Mouse (Mus musculus): ENCODE measurements at regions not wholly inside any gene's neighbourhood (a gene's known extent, or its start where the extent isn't known, plus 50 kb on each side); places are given as distances from the start of the nearest gene placed in this dataset.

GRCm38 (mm10) chr5:111543721-111544495 lies 126.7 kb downstream of the Mn1 start:
- no peak for TF ChIP-seq CTCF (IDR thresholded peaks at IDR 0.05; ENCODE audit: borderline replicate concordance, insufficient read depth, low read depth, low read length)
- no peak for TF ChIP-seq POLR2A (IDR thresholded peaks at IDR 0.05; ENCODE audit: borderline replicate concordance, insufficient read depth, low read length)
